Mouse (Mus musculus): ENCODE data around the gene Trim39. TPM values are rescaled to one million over a fixed set of nuclear protein-coding genes. Genes with fewer than 3 reads are reported as not detected.

Trim39 gene
- polyA plus RNA-seq, 1 experiment from 2014 or later, result 16.3 TPM

- ATAC-seq (ENCODE audit: insufficient number of reproducible peaks, insufficient read depth, low FRiP score, low read depth), result peak; percentile 92
- Histone ChIP-seq H3K9ac (replicated peaks; ENCODE audit: low read depth, low read length) (peak overlapping the region; percentile 69), H3K4me1 (ENCODE audit: control insufficient read depth, insufficient read depth, low read length) (0 out of 2 replicates have a peak, but pooled peaks cover 4% of the 10 kb centered on the region), H3K9me3 (ENCODE audit: control insufficient read depth, low read depth, low read length) (no peaks in the 10 kb centered on the region), H3K36me3 (ENCODE audit: control insufficient read depth, insufficient read depth, low read length) (peaks cover 23% of the 10 kb centered on the region), H3K4me3 (ENCODE audit: low read depth, low read length) (peak overlapping the region; percentile 84), H3K4me2 (replicated peaks; ENCODE audit: low read depth, low read length) (peak overlapping the region; percentile 44), H3K27me3 (ENCODE audit: control insufficient read depth, insufficient read depth, low read length) (no peaks in the 10 kb centered on the region), H3K27ac (ENCODE audit: low read length) (peak overlapping the region; percentile 68)
- under 1% methylated on average over 37 of the region's 37 CpGs for WGBS
These were observed 14.7 kb downstream of the Trim39 start for GRCm38 (mm10) chr17:36257241-36257947.

- H3K27ac ChIP-seq (ENCODE audit: low read length), result no peak overlapping the region
These were observed 18.9 kb downstream of the Trim39 start for GRCm38 (mm10) chr17:36253087-36253600.

DNA sequence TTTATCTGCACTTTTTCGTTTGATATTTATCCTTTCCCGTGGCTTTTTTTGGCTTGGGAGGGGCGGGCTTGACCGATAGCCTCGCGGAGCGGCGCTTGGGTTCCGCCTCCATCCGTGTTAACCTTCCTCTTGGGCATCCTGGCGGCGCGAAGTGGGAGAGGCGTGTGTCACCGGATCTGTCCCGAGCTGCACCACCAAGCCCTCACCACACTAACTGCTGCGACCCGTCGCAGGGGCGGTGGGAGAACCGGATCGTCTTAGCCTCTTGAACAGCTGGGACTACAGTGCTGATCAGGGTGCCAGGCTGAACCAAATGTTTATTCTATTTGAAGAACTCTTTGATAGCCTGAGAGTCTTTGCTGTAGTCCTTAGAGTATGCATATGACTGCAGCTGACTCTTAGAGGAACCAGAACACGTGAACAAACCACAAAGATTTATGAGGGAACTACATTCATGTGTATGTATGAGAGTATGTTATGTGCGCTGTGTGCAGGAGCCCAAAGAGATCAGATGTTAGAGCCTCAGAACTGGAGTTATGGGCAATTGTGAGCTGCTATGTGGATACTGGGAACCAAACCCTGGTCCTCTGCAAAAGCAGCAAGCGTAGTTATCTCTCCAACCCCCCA, 19.7 kb downstream of the Trim39 start:
- Histone ChIP-seq H3K4me1 (ENCODE audit: control insufficient read depth, insufficient read depth, low read length) (peaks cover 4% of the 10 kb centered on the region; the same call in 1 of the 2 replicates), H3K4me3 (ENCODE audit: low read depth, low read length) (peak overlapping the region; percentile 15), H3K9me3 (ENCODE audit: control insufficient read depth, low read depth, low read length) (no peaks in the 10 kb centered on the region), H3K4me2 (replicated peaks; ENCODE audit: low read depth, low read length) (peak overlapping the region; percentile 43), H3K27ac (ENCODE audit: low read length) (no peak overlapping the region), H3K36me3 (ENCODE audit: control insufficient read depth, insufficient read depth, low read length) (no peaks in the 10 kb centered on the region), H3K9ac (replicated peaks; ENCODE audit: low read depth, low read length) (no peak overlapping the region), H3K27me3 (ENCODE audit: control insufficient read depth, insufficient read depth, low read length) (peaks cover 4% of the 10 kb centered on the region; the same call in 1 of the 2 replicates)
- WGBS, result 7% methylated on average over 25 of the region's 25 CpGs
- no peak for ATAC-seq (ENCODE audit: insufficient number of reproducible peaks, insufficient read depth, low FRiP score, low read depth)

More at GRCm38 (mm10) chr17:36253087-36253600, 18.9 kb downstream of the Trim39 start:
- Histone ChIP-seq H3K4me1 (ENCODE audit: control insufficient read depth, insufficient read depth, low read length) (peaks cover 4% of the 10 kb centered on the region; the same call in 1 of the 2 replicates), H3K4me3 (ENCODE audit: low read depth, low read length) (no peak overlapping the region), H3K27me3 (ENCODE audit: control insufficient read depth, insufficient read depth, low read length) (peaks cover 4% of the 10 kb centered on the region; the same call in 1 of the 2 replicates), H3K9me3 (ENCODE audit: control insufficient read depth, low read depth, low read length) (no peaks in the 10 kb centered on the region), H3K4me2 (replicated peaks; ENCODE audit: low read depth, low read length) (no peak overlapping the region), H3K9ac (replicated peaks; ENCODE audit: low read depth, low read length) (no peak overlapping the region), H3K36me3 (ENCODE audit: control insufficient read depth, insufficient read depth, low read length) (no peaks in the 10 kb centered on the region)
- WGBS, result 44% methylated on average over 6 of the region's 6 CpGs
- no peak for ATAC-seq (ENCODE audit: insufficient number of reproducible peaks, insufficient read depth, low FRiP score, low read depth)

DNA sequence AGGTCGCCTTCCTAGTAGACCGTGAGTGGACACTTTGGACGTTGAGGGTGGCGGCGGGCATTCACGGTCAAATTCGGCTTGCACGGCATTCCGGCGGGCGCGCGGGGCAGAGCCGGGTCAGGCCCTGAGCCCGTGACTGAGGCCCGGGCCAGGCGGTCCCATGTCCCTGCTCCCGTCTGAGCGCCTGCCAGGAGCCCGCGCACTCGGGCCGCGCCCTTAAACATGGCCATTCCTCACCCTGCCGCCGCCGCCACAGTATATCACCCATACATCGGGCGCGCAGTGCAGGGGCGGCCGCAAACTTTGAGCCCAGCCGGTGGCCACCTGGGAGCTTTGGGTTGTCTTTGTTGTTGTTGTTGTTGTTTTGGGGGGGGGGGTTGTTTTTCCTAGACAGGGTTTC, 23.2 kb downstream of the Trim39 start:
- ATAC-seq (ENCODE audit: insufficient number of reproducible peaks, insufficient read depth, low FRiP score, low read depth), result no peak
- 28% methylated on average over 33 of the region's 33 CpGs for WGBS
- no peaks in the 10 kb centered on the region for H3K36me3 ChIP-seq (ENCODE audit: control insufficient read depth, insufficient read depth, low read length)
- peak overlapping the region; percentile 9; the same call in 1 of the 2 replicates for H3K4me3 ChIP-seq (ENCODE audit: low read depth, low read length)
- no peak overlapping the region for H3K9ac ChIP-seq (replicated peaks; ENCODE audit: low read depth, low read length)
- H3K27ac ChIP-seq (ENCODE audit: low read length), result no peak overlapping the region
- H3K9me3 ChIP-seq (ENCODE audit: control insufficient read depth, low read depth, low read length), result no peaks in the 10 kb centered on the region
- H3K27me3 ChIP-seq (ENCODE audit: control insufficient read depth, insufficient read depth, low read length), result peaks cover 4% of the 10 kb centered on the region; the same call in 1 of the 2 replicates
- no peaks in the 10 kb centered on the region; the same call in 1 of the 2 replicates for H3K4me1 ChIP-seq (ENCODE audit: control insufficient read depth, insufficient read depth, low read length)
- H3K4me2 ChIP-seq (replicated peaks; ENCODE audit: low read depth, low read length), result 0 out of 2 replicates have a peak overlapping the region, but pooled peaks have one; percentile 23

DNA sequence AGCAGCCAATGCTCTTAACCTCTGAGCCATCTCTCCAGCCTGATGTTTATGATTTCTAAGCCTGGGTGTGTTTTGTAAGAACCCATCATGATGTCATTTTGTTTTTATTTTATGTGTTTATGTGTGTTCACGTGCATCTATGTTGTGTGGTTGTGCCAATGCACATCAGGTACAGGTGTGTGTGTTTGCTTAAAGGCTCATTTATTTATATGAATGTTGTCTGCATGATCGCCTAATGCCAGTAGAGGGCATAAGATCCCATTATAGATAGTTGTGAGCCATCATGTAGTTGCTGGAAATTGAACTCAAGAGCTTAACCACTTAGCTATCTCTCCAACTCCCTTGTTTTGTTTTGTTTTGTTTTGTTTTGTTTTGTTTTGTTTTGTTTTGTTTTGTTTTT, 26.3 kb downstream of the Trim39 start:
- Histone ChIP-seq H3K9me3 (ENCODE audit: control insufficient read depth, low read depth, low read length) (no peaks in the 10 kb centered on the region), H3K4me2 (replicated peaks; ENCODE audit: low read depth, low read length) (no peak overlapping the region), H3K36me3 (ENCODE audit: control insufficient read depth, insufficient read depth, low read length) (no peaks in the 10 kb centered on the region), H3K9ac (replicated peaks; ENCODE audit: low read depth, low read length) (no peak overlapping the region), H3K4me3 (ENCODE audit: low read depth, low read length) (no peak overlapping the region), H3K27ac (ENCODE audit: low read length) (no peak overlapping the region), H3K27me3 (ENCODE audit: control insufficient read depth, insufficient read depth, low read length) (peaks cover 4% of the 10 kb centered on the region; the same call in 1 of the 2 replicates), H3K4me1 (ENCODE audit: control insufficient read depth, insufficient read depth, low read length) (no peaks in the 10 kb centered on the region)
- ATAC-seq (ENCODE audit: insufficient number of reproducible peaks, insufficient read depth, low FRiP score, low read depth), result no peak
- 77% methylated on average over 2 of the region's 2 CpGs for WGBS

- 31% methylated on average over 5 of the region's 5 CpGs for WGBS
- H3K27ac ChIP-seq (ENCODE audit: low read length), result no peak overlapping the region
These were observed 28.0 kb downstream of the Trim39 start for GRCm38 (mm10) chr17:36244031-36244430.

GRCm38 (mm10) chr17:36240637-36241213, 31.3 kb downstream of the Trim39 start:
- no peak overlapping the region for H3K4me3 ChIP-seq (ENCODE audit: low read depth, low read length)
- no peaks in the 10 kb centered on the region for H3K9me3 ChIP-seq (ENCODE audit: control insufficient read depth, low read depth, low read length)
- H3K4me1 ChIP-seq (ENCODE audit: control insufficient read depth, insufficient read depth, low read length), result 0 out of 2 replicates have a peak, but pooled peaks cover 5% of the 10 kb centered on the region
- H3K27me3 ChIP-seq (ENCODE audit: control insufficient read depth, insufficient read depth, low read length), result 0 out of 2 replicates have a peak, but pooled peaks cover 13% of the 10 kb centered on the region
- H3K36me3 ChIP-seq (ENCODE audit: control insufficient read depth, insufficient read depth, low read length), result no peaks in the 10 kb centered on the region
- no peak overlapping the region for H3K27ac ChIP-seq (ENCODE audit: low read length)
- H3K4me2 ChIP-seq (replicated peaks; ENCODE audit: low read depth, low read length), result no peak overlapping the region
- no peak overlapping the region for H3K9ac ChIP-seq (replicated peaks; ENCODE audit: low read depth, low read length)
- no peak for ATAC-seq (ENCODE audit: insufficient number of reproducible peaks, insufficient read depth, low FRiP score, low read depth)
- 10% methylated on average over 5 of the region's 5 CpGs for WGBS

More at GRCm38 (mm10) chr17:36244031-36244430, 28.0 kb downstream of the Trim39 start:
- H3K4me3 ChIP-seq (ENCODE audit: low read depth, low read length), result no peak overlapping the region
- no peaks in the 10 kb centered on the region for H3K27me3 ChIP-seq (ENCODE audit: control insufficient read depth, insufficient read depth, low read length)
- H3K9ac ChIP-seq (replicated peaks; ENCODE audit: low read depth, low read length), result no peak overlapping the region
- no peaks in the 10 kb centered on the region for H3K4me1 ChIP-seq (ENCODE audit: control insufficient read depth, insufficient read depth, low read length)
- ATAC-seq (ENCODE audit: insufficient number of reproducible peaks, insufficient read depth, low FRiP score, low read depth), result no peak
- no peaks in the 10 kb centered on the region for H3K9me3 ChIP-seq (ENCODE audit: control insufficient read depth, low read depth, low read length)
- no peak overlapping the region for H3K4me2 ChIP-seq (replicated peaks; ENCODE audit: low read depth, low read length)
- no peaks in the 10 kb centered on the region for H3K36me3 ChIP-seq (ENCODE audit: control insufficient read depth, insufficient read depth, low read length)

DNA sequence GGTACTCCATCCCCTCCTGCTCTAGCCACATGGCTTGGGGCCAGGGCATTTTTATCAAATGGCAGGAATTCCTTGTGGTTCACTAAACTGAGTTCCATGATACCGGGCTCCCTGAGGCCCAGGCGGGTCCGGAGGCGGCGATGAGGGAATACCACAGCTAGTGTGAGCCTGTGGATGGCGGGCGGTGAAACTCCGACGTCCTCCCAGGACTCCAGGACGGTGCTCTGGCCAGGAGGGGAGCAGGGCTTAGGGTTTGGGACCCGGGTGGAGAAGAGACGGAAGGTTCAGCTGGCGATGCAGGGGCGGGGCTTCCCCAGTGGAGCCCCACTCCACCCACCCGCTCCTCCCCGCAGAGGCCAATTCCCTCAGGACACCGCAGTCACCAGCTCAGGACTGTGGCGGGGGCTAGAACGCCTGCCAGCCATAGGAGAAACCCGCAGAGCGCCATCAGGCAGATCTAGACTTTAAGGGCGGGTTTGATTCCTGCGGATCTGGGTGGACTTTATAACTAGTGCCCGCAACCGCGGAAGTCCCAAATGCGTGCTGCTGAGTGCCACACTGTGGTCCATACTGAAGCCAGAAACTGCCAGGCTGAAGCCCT, 34.6 kb downstream of the Trim39 start:
- no peak overlapping the region for H3K27ac ChIP-seq (ENCODE audit: low read length)
- no peaks in the 10 kb centered on the region for H3K36me3 ChIP-seq (ENCODE audit: control insufficient read depth, insufficient read depth, low read length)
- H3K9ac ChIP-seq (replicated peaks; ENCODE audit: low read depth, low read length), result peak overlapping the region; percentile 28; the same call in 1 of the 2 replicates
- peak overlapping the region; percentile 33 for H3K4me3 ChIP-seq (ENCODE audit: low read depth, low read length)
- H3K27me3 ChIP-seq (ENCODE audit: control insufficient read depth, insufficient read depth, low read length), result peaks cover 20% of the 10 kb centered on the region; the same call in 1 of the 2 replicates
- H3K4me1 ChIP-seq (ENCODE audit: control insufficient read depth, insufficient read depth, low read length), result 0 out of 2 replicates have a peak, but pooled peaks cover 5% of the 10 kb centered on the region
- ATAC-seq (ENCODE audit: insufficient number of reproducible peaks, insufficient read depth, low FRiP score, low read depth), result peak; percentile 63; the same call in 1 of the 2 replicates
- peak overlapping the region; percentile 67 for H3K4me2 ChIP-seq (replicated peaks; ENCODE audit: low read depth, low read length)
- 3% methylated on average over 27 of the region's 27 CpGs for WGBS
- no peaks in the 10 kb centered on the region for H3K9me3 ChIP-seq (ENCODE audit: control insufficient read depth, low read depth, low read length)

Data from stomach, embryonic 14.5 days (tissue).